Mouse (Mus musculus) cerebellum, adult 2 months (tissue): ENCODE data around the gene Vmn1r55. TPM values are rescaled to one million over a fixed set of nuclear protein-coding genes. Genes with fewer than 3 reads are reported as not detected.

Experiments used
- polyA plus RNA-seq: library from polyadenylated mRNA; depleted of rRNA; stranded (reverse); fragments of >200 nt; gene quantifications from 2 replicates; pipeline ENCODE4 v1.2.3, GENCODE M21; 2012; rRNA removed

Vmn1r55 gene
- polyA plus RNA-seq, 1 experiment: not detected

Other genes starting within 250 kb of the Vmn1r55 start
- gene Gm36210, start 243.2 kb downstream of the Vmn1r55 start, polyA plus RNA-seq: 0.59 and 0.61 TPM in 2 replicates
- gene Zfp628, start 234.5 kb downstream of the Vmn1r55 start, polyA plus RNA-seq: 9.8 and 10.4 TPM in 2 replicates
- gene Nat14, start 227.6 kb downstream of the Vmn1r55 start, polyA plus RNA-seq: 33.5 and 37.5 TPM in 2 replicates
- 1.9 TPM in 2 replicates for gene Ssc5d, start 223.9 kb downstream of the Vmn1r55 start, polyA plus RNA-seq
- gene Sbk2, start 185.3 kb downstream of the Vmn1r55 start, polyA plus RNA-seq: 0.15 and 0.38 TPM in 2 replicates
- 2.6 TPM in 2 replicates for gene Sbk3, start 178.5 kb downstream of the Vmn1r55 start, polyA plus RNA-seq
- 64.8 and 65.2 TPM in 2 replicates for gene Zfp579, start 153.5 kb downstream of the Vmn1r55 start, polyA plus RNA-seq
- 14.4 and 14.9 TPM in 2 replicates for gene Zfp524, start 135.3 kb downstream of the Vmn1r55 start, polyA plus RNA-seq
- gene Fiz1, start 135.0 kb downstream of the Vmn1r55 start, polyA plus RNA-seq: 28.2 and 29.8 TPM in 2 replicates
- not detected in 2 replicates for gene Gm44973, start 134.2 kb downstream of the Vmn1r55 start, polyA plus RNA-seq
- gene Zfp865, start 129.3 kb downstream of the Vmn1r55 start, polyA plus RNA-seq: 30.3 and 33.3 TPM in 2 replicates
- gene Ccdc106, start 129.1 kb downstream of the Vmn1r55 start, polyA plus RNA-seq: 42.4 and 46.7 TPM in 2 replicates
- gene 4632433K11Rik, start 115.6 kb downstream of the Vmn1r55 start, polyA plus RNA-seq: not detected in 2 replicates
- gene Zfp784, start 111.2 kb downstream of the Vmn1r55 start, polyA plus RNA-seq: 8.4 and 9.6 TPM in 2 replicates
- gene Zfp580, start 98.1 kb downstream of the Vmn1r55 start, polyA plus RNA-seq: 29.7 and 34.3 TPM in 2 replicates
- gene U2af2, start 87.5 kb downstream of the Vmn1r55 start, polyA plus RNA-seq: 196 and 211 TPM in 2 replicates
- gene Epn1, start 69.4 kb downstream of the Vmn1r55 start, polyA plus RNA-seq: 246 and 251 TPM in 2 replicates
- gene Rfpl4, start 32.7 kb downstream of the Vmn1r55 start, polyA plus RNA-seq: not detected in 2 replicates
- 0.34 and 0.60 TPM in 2 replicates for gene Rasl2-9, start 23.7 kb downstream of the Vmn1r55 start, polyA plus RNA-seq
- not detected in 2 replicates for gene Vmn1r56, start 47.1 kb upstream of the Vmn1r55 start, polyA plus RNA-seq
- gene Vmn1r57, start 68.8 kb upstream of the Vmn1r55 start, polyA plus RNA-seq: not detected in 2 replicates
- not detected in 2 replicates for gene Gm5065, start 200.9 kb upstream of the Vmn1r55 start, polyA plus RNA-seq
- not detected in 2 replicates for gene Nlrp2, start 201.4 kb upstream of the Vmn1r55 start, polyA plus RNA-seq